Mouse (Mus musculus) cortical plate, adult 2 months (tissue): Measurements from ENCODE around the gene Catsperz.
A peak's percentile ranks its signal among the peaks of the same experiment; 100 is the strongest.

ENCODE experiments used
- CTCF ChIP-seq: fragments of 200-500 bp; IDR thresholded peaks from 2 replicates; pipeline ENCODE4 v1.5.1; 2011; ENCODE audit warnings: mild to moderate bottlenecking, control low read depth, low read length; ENCODE audit not compliant: insufficient read depth; ENCODE audit errors: extremely low read depth
- POLR2A ChIP-seq: fragments of 200-500 bp; IDR thresholded peaks from 2 replicates; pipeline ENCODE4 v1.6.1; 2011; ENCODE audit warnings: mild to moderate bottlenecking, low read length, control low read depth; ENCODE audit not compliant: insufficient read depth; ENCODE audit errors: extremely low read depth

GRCm38 (mm10) chr19:6941372-6942248 is 16.4 kb upstream of the Catsperz start, which contains the start of gene Bad:
- TF ChIP-seq POLR2A (peak; percentile 43; the same call in 1 of the 2 replicates), CTCF (no peak)
